ENCODE assay signal across 8 mouse cellular contexts in the genomic region with DNA sequence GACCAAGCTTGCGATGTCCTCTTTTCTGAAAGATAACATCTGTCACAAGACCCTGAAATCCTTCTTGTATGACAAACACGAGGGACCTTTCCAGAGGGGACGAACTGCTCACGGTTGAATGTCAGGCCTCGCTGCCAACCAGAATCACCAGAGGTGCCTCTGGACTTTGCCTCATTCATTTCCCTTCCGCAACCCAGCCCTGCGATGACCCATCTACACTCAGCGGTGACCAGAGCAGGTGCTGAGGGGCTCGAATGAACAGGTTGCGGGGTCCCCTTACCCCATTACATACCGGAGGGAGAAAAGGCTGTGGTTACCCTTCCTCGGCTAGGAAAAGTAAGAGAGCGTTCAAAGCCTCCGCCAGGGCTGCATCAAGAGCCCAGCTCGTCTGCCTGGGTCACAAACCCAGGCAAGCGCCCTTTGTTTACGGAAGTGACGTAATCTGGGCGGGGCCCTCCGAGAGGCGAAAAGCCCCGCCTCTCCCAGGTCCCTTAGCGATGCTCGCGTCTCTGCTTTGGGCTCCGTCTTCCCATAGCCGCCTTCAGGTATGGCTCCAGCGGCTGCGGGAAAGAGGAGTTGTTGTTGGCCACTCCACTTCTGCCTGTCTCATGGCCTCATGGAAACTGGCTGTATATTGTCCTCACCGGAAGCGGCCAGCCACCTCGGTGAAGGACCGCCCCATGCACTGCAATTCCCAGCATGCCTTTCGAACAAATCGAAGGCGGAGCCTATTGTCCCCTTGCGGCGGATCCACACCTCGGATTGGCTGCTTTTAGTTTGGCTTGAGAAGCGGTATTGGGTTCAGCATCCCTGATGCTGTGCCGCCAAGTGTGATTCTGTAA. TPM values are rescaled to one million over a fixed set of nuclear protein-coding genes. Genes with fewer than 3 reads are reported as not detected.
DNase-seq lines count a peak whose midpoint lies in the region; ATAC-seq lines count a peak whose summit lies in the region.

Ccdc28a (minus strand) TSS at position 439 of the 842 bp plus-strand sequence.

- DNase-seq in CD4-positive, CD25-positive, alpha-beta regulatory T cell, adult 2 months (ENCODE audit: low read depth, low spot score), result peak; percentile 96
- DNase-seq in fat pad, adult 2 months (ENCODE audit: extremely low read depth, low read depth, low spot score), result peak; percentile 54
- DNase-seq in kidney, postnatal 10 days, result peak; percentile 97
- peak; percentile 97 for DNase-seq in natural killer cell, adult 2 months (ENCODE audit: low spot score in 2 of 2)

- H3K9ac ChIP-seq in heart, embryonic 13.5 days, result peak within 1 kb of the TSS; percentile 78
- H3K9ac ChIP-seq in liver, embryonic 12.5 days, result peak within 1 kb of the TSS; percentile 68
- peak within 1 kb of the TSS; percentile 63 for H3K9ac ChIP-seq in stomach, embryonic 15.5 days

- no peaks in the 10 kb centered on the region for H3K36me3 ChIP-seq in heart, embryonic 13.5 days
- no peaks in the 10 kb centered on the region for H3K36me3 ChIP-seq in liver, embryonic 12.5 days
- no peaks in the 10 kb centered on the region for H3K36me3 ChIP-seq in stomach, embryonic 15.5 days

- H3K4me2 ChIP-seq in heart, embryonic 13.5 days, result peak within 1 kb of the TSS; percentile 80
- peak within 1 kb of the TSS; percentile 76 for H3K4me2 ChIP-seq in liver, embryonic 12.5 days
- H3K4me2 ChIP-seq in stomach, embryonic 15.5 days, result peak within 1 kb of the TSS; percentile 63

- no peaks in the 10 kb centered on the region for H3K27me3 ChIP-seq in heart, embryonic 13.5 days (replicated peaks)
- no peaks in the 10 kb centered on the region for H3K27me3 ChIP-seq in liver, embryonic 12.5 days (replicated peaks)
- H3K27me3 ChIP-seq in stomach, embryonic 15.5 days (replicated peaks), result no peaks in the 10 kb centered on the region

- H3K27ac ChIP-seq in brown adipose tissue, adult 24 weeks (replicated peaks; ENCODE audit: low read depth, low read length), result peak within 1 kb of the TSS; percentile 88
- peak within 1 kb of the TSS; percentile 80 for H3K27ac ChIP-seq in heart, embryonic 13.5 days (replicated peaks)
- H3K27ac ChIP-seq in liver, embryonic 12.5 days, result peak within 1 kb of the TSS; percentile 74
- H3K27ac ChIP-seq in stomach, embryonic 15.5 days, result peak within 1 kb of the TSS; percentile 81; the same call in 1 of the 2 replicates

- H3K4me3 ChIP-seq in brown adipose tissue, adult 24 weeks (ENCODE audit: insufficient read depth, low read depth, low read length), result peak within 1 kb of the TSS; percentile 88
- peak within 1 kb of the TSS; percentile 90 for H3K4me3 ChIP-seq in heart, embryonic 13.5 days
- H3K4me3 ChIP-seq in liver, embryonic 12.5 days, result peak within 1 kb of the TSS; percentile 82
- H3K4me3 ChIP-seq in stomach, embryonic 15.5 days (replicated peaks), result peak within 1 kb of the TSS; percentile 89

- 2% methylated on average over 34 of the region's 41 CpGs for WGBS in heart, embryonic 13.5 days
- 1% methylated on average over 41 of the region's 41 CpGs for WGBS in liver, embryonic 12.5 days (ENCODE audit: insufficient replicate concordance)
- under 1% methylated on average over 41 of the region's 41 CpGs for WGBS in stomach, embryonic 15.5 days

- H3K4me1 ChIP-seq in brown adipose tissue, adult 24 weeks (ENCODE audit: control insufficient read depth, insufficient read depth, insufficient read length, low read length), result no peaks in the 10 kb centered on the region
- peaks cover 7% of the 10 kb centered on the region; the same call in 1 of the 2 replicates for H3K4me1 ChIP-seq in heart, embryonic 13.5 days
- peaks cover 15% of the 10 kb centered on the region for H3K4me1 ChIP-seq in liver, embryonic 12.5 days
- H3K4me1 ChIP-seq in stomach, embryonic 15.5 days, result no peaks in the 10 kb centered on the region

- H3K9me3 ChIP-seq in heart, embryonic 13.5 days, result no peaks in the 10 kb centered on the region
- no peaks in the 10 kb centered on the region for H3K9me3 ChIP-seq in liver, embryonic 12.5 days (replicated peaks)
- H3K9me3 ChIP-seq in stomach, embryonic 15.5 days, result no peaks in the 10 kb centered on the region

- ATAC-seq in heart, embryonic 13.5 days (ENCODE audit: extremely low read depth, insufficient number of reproducible peaks, low FRiP score, low TSS enrichment), result peak; percentile 89
- ATAC-seq in liver, embryonic 12.5 days, result peak; percentile 98
- peak; percentile 96 for ATAC-seq in stomach, embryonic 15.5 days (ENCODE audit: insufficient read depth, low FRiP score, low read depth)

RNA-seq across cellular contexts. Expression of gene Ccdc28a, which starts in this region (rescaled TPM):
- 5.8 and 10.1 TPM in 2 replicates for polyA plus RNA-seq in brown adipose tissue, adult 24 weeks (2012; ENCODE audit: insufficient read depth, insufficient read length, missing spikeins)
- polyA plus RNA-seq in heart, embryonic 13.5 days (2015; fragmentation: Nextera tagmentation; extraction: Ambion mirVana), result 7.2 and 8.2 TPM in 2 replicates
- 6.5 and 6.6 TPM in 2 replicates for polyA plus RNA-seq in liver, embryonic 12.5 days (2016; fragmentation: Nextera tagmentation; extraction: Ambion mirVana)
- 11.2 and 15.3 TPM in 2 replicates for polyA plus RNA-seq in stomach, embryonic 15.5 days (2015; fragmentation: Nextera tagmentation; extraction: Ambion mirVana)

Comparison
In these comparisons a context has a peak if more than half of its experiments do, and no peak if none do; other contexts are left out.
1. Peak in every context shown above with its lines: DNase-seq, ATAC-seq, H3K4me3 ChIP-seq and H3K27ac ChIP-seq.